Mouse (Mus musculus): ENCODE measurements around the gene Prkcq.

GRCm38 (mm10) chr2:11218122-11218521 lies 46.2 kb downstream of the Prkcq start:
- TF ChIP-seq GATA1 (IDR thresholded peaks at IDR 0.05; ENCODE audit: low read length) (no peak), TAL1 (IDR thresholded peaks at IDR 0.05; ENCODE audit: low read length) (no peak)

Measured in erythroblast, embryonic 14.5 days (primary cell).